In genomic region chr17:9763110-9763509, GRCm38 (mm10) we compare ENCODE assay signal across 15 mouse cellular contexts.
DNase-seq lines count a peak whose midpoint lies in the region; ATAC-seq and TF ChIP-seq lines count a peak whose summit lies in the region.
"Had no signal": no experiment of that assay in that cellular context is flagged by ENCODE, and none has a peak within 500 bp of the region (broad histone marks: within the 10 kb centered on the region; RNA-seq: fewer than 3 reads in every experiment).

No protein-coding gene starts in this region.

- H3K27me3 ChIP-seq in heart, embryonic 13.5 days (replicated peaks): no peaks in the 10 kb centered on the region
- H3K27me3 ChIP-seq in forebrain, embryonic 15.5 days: no peaks in the 10 kb centered on the region
- no peaks in the 10 kb centered on the region for H3K27me3 ChIP-seq in midbrain, embryonic 12.5 days
- H3K27me3 ChIP-seq in limb, embryonic 10.5 days (ENCODE audit: low read depth, poor library complexity, severe bottlenecking): peaks cover 34% of the 10 kb centered on the region; the same call in 1 of the 2 replicates
- H3K27me3 ChIP-seq in thymus, adult 2 months (ENCODE audit: control insufficient read depth, insufficient read depth, low read length): no peaks in the 10 kb centered on the region

- no peaks in the 10 kb centered on the region for H3K9me3 ChIP-seq in heart, embryonic 13.5 days
- no peaks in the 10 kb centered on the region for H3K9me3 ChIP-seq in forebrain, embryonic 15.5 days
- H3K9me3 ChIP-seq in midbrain, embryonic 12.5 days: no peaks in the 10 kb centered on the region
- no peaks in the 10 kb centered on the region for H3K9me3 ChIP-seq in limb, embryonic 10.5 days (replicated peaks)
- H3K9me3 ChIP-seq: heart, embryonic 10.5 days; liver, embryonic 13.5 days; megakaryocyte, embryonic 14.5 days had no signal

- no peak for ATAC-seq in heart, embryonic 13.5 days (ENCODE audit: extremely low read depth, insufficient number of reproducible peaks, low FRiP score, low TSS enrichment)
- no peak for ATAC-seq in forebrain, embryonic 15.5 days (replicated peaks)
- no peak for ATAC-seq in midbrain, embryonic 12.5 days (ENCODE audit: low FRiP score, low read depth)

- intact Hi-C loops in heart, postnatal 36 days (cut with DNase I): loop anchor here (10.0 kb wide), 1 partner anchor 728 kb away; no protein-coding TSS in a partner anchor

- TF ChIP-seq POLR2A in thymus, adult 2 months (IDR thresholded peaks at IDR 0.05; ENCODE audit: control insufficient read depth, extremely low read depth, insufficient read depth, low read length, poor library complexity): no peak

- WGBS in heart, embryonic 13.5 days: 45% methylated on average over 9 of the region's 9 CpGs
- WGBS in forebrain, embryonic 15.5 days: 3% methylated on average over 9 of the region's 9 CpGs
- 10% methylated on average over 9 of the region's 9 CpGs for WGBS in midbrain, embryonic 12.5 days
- 34% methylated on average over 9 of the region's 9 CpGs for WGBS in limb, embryonic 10.5 days
- WGBS in thymus, adult 2 months: 97% methylated on average over 9 of the region's 9 CpGs

- no peak overlapping the region for H3K4me3 ChIP-seq in heart, embryonic 13.5 days
- H3K4me3 ChIP-seq in forebrain, embryonic 15.5 days: no peak overlapping the region
- H3K4me3 ChIP-seq in midbrain, embryonic 12.5 days: no peak overlapping the region
- no peak overlapping the region for H3K4me3 ChIP-seq in limb, embryonic 10.5 days
- H3K4me3 ChIP-seq in thymus, adult 2 months (ENCODE audit: control insufficient read depth, insufficient read depth, low read length): no peak overlapping the region
- H3K4me3 ChIP-seq: liver, embryonic 13.5 days; megakaryocyte, embryonic 14.5 days had no signal

- no peak for TF ChIP-seq CTCF in thymus, adult 2 months (IDR thresholded peaks at IDR 0.05; ENCODE audit: borderline replicate concordance, control insufficient read depth, extremely low read depth, insufficient read depth, low read length, poor library complexity)

- H3K27ac ChIP-seq in heart, embryonic 13.5 days (replicated peaks): no peak overlapping the region
- H3K27ac ChIP-seq in forebrain, embryonic 15.5 days (replicated peaks): peak overlapping the region; percentile 83
- H3K27ac ChIP-seq in midbrain, embryonic 12.5 days (replicated peaks): peak overlapping the region; percentile 92
- no peak overlapping the region for H3K27ac ChIP-seq in limb, embryonic 10.5 days
- H3K27ac ChIP-seq in thymus, adult 2 months (ENCODE audit: control insufficient read depth, insufficient read depth, low read length): no peak overlapping the region
- H3K27ac ChIP-seq: liver, embryonic 13.5 days had no signal

- peak overlapping the region; percentile 69; the same call in 1 of the 2 replicates for H3K4me2 ChIP-seq in heart, embryonic 13.5 days
- peak overlapping the region; percentile 78 for H3K4me2 ChIP-seq in forebrain, embryonic 15.5 days (replicated peaks)
- peak overlapping the region; percentile 62 for H3K4me2 ChIP-seq in midbrain, embryonic 12.5 days (replicated peaks)

- H3K4me1 ChIP-seq in heart, embryonic 13.5 days: peaks cover 41% of the 10 kb centered on the region
- peaks cover 54% of the 10 kb centered on the region for H3K4me1 ChIP-seq in forebrain, embryonic 15.5 days
- H3K4me1 ChIP-seq in midbrain, embryonic 12.5 days: peaks cover 61% of the 10 kb centered on the region
- H3K4me1 ChIP-seq in limb, embryonic 10.5 days: peaks cover 17% of the 10 kb centered on the region
- H3K4me1 ChIP-seq in thymus, adult 2 months (replicated peaks; ENCODE audit: control insufficient read depth, insufficient read depth, low read length): no peaks in the 10 kb centered on the region

- no peak overlapping the region for H3K9ac ChIP-seq in heart, embryonic 13.5 days
- H3K9ac ChIP-seq in forebrain, embryonic 15.5 days (replicated peaks): no peak overlapping the region
- H3K9ac ChIP-seq in midbrain, embryonic 12.5 days (replicated peaks): no peak overlapping the region; the same call in 1 of the 2 replicates
- H3K9ac ChIP-seq: liver, embryonic 13.5 days had no signal

- DNase-seq in heart, postnatal 36 days: no peak
- peak; percentile 95 for DNase-seq in retina, postnatal 1 day
- no peak for DNase-seq in limb, embryonic 10.5 days (ENCODE audit: low spot score)
- no peak for DNase-seq in thymus, adult 2 months
- DNase-seq in frontal cortex, postnatal 14 days (ENCODE audit: low spot score in 2 of 2): no peak
- DNase-seq: adrenal gland, adult 2 months; B cell, adult 2 months; cerebellum, adult 8-10 months; kidney, adult 9 months; liver, embryonic 13.5 days had no signal

- H3K36me3 ChIP-seq in heart, embryonic 13.5 days: no peaks in the 10 kb centered on the region
- no peaks in the 10 kb centered on the region for H3K36me3 ChIP-seq in forebrain, embryonic 15.5 days
- H3K36me3 ChIP-seq in midbrain, embryonic 12.5 days: no peaks in the 10 kb centered on the region
- H3K36me3 ChIP-seq in limb, embryonic 10.5 days: no peaks in the 10 kb centered on the region
- no peaks in the 10 kb centered on the region for H3K36me3 ChIP-seq in thymus, adult 2 months (ENCODE audit: control insufficient read depth, insufficient read depth, low read length)
- H3K36me3 ChIP-seq: heart, embryonic 10.5 days; liver, embryonic 13.5 days had no signal

Comparison
In these comparisons a context has a peak if more than half of its experiments do, and no peak if none do; other contexts are left out.
1. H3K27ac ChIP-seq: peak in forebrain, embryonic 15.5 days (single experiment) and midbrain, embryonic 12.5 days (single experiment); none in heart, embryonic 13.5 days (single experiment), limb, embryonic 10.5 days (single experiment) and thymus, adult 2 months (single experiment).
2. Peak in every context shown above with its lines, with median percentiles within 50 percentile points of each other: H3K4me2 ChIP-seq.